Mouse (Mus musculus) left cerebral cortex, postnatal 25 days (tissue): ENCODE measurements at regions not wholly inside any gene's neighbourhood (a gene's known extent, or its start where the extent isn't known, plus 50 kb on each side); places are given as distances from the start of the nearest gene placed in this dataset.

ENCODE experiments used
- microRNA-seq, 2 experiments: library from miRNA; unstranded; fragments of <30 nt; microRNA quantifications; one replicate each; pipeline ENCODE4 v1.2.0; 2022

Small RNA genes lying in the stretch of these regions (microRNA-seq; reads per million reads assigned to microRNA genes)
- gene Gm25255 (0 reads per million in 2 experiments), gene Gm25871 (0 reads per million in 2 experiments)
